Mouse (Mus musculus) ovary, postnatal 10 days (tissue): Measurements from ENCODE around the gene Slc44a1.

Source experiments
- DNase-seq: peaks from one replicate; pipeline ENCODE4 v3.0.0; 2022; ENCODE audit warnings: low spot score

The Slc44a1 gene

DNA sequence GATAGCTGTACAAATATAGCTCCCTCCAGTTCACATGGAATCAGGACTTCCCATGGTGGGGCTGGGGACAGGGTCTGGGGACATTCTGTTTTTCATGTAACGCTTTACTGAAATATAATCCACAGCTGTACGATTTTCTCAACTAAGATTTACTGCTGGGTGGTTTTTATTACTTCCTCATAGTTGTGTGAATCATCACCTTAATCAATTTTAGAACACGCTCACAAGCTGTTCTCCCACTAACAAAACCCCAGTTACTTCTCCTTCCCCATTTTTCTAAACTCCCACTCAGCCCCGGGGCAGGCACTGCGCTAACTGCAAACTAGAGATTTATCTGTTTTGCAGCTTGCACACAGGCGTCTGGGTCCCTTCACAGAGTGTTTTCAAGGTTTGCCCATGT, 28.8 kb downstream of the Slc44a1 start:
- DNase-seq = no peak

DNA sequence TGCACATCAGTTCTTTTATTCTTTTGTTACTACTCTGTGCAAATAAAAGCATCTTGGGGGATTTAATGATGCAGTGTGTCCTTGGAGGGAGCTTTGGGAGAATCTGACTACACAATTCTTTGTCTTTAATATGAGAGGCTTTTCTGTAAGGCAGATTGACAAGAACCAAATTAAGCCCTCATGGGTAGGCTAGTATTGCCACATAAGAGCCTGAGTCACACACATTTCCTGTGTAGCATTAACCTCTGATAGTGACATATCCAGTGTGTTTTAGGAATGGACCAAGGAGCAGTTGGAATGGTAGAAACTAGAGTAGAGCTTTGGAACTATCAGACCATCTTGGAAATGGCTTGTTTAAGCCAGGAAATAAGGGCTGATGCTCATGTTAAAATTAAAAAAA, 33.9 kb downstream of the Slc44a1 start:
- no peak for DNase-seq

DNA sequence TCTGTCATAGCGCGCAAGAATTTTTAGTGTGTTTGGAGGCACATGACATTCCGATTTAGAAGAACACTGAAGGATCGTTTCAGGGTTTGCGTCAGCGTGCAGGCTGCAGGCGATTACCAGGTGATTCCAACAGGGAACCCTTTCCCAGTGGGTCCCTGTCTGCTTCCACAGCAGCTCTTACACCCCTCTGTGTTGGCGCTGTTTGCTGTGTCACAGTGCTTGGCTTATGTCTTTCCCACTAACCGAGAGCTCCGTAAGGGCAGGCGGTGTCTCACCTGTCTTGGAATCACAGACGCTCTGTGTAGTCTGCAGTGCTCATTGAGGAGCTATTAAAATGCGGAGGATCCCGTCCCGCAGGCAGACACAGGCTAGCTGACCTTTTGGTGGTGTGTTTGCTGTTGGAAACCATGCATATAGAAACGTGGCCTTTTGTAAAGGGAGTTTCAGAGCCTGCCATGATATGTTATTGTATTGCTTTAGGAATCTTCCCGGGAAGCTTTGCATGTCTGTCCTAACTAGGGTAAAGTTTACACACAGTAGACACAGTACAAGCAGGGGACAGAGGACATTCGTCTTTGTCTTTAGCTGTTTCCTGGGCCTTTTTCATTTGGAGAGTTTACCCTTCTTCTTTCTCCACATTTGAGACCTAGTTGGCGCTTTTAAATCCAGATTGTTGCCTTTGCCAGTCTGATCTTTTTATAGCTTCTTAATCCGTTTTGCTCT, 35.2 kb downstream of the Slc44a1 start:
- DNase-seq = no peak

DNA sequence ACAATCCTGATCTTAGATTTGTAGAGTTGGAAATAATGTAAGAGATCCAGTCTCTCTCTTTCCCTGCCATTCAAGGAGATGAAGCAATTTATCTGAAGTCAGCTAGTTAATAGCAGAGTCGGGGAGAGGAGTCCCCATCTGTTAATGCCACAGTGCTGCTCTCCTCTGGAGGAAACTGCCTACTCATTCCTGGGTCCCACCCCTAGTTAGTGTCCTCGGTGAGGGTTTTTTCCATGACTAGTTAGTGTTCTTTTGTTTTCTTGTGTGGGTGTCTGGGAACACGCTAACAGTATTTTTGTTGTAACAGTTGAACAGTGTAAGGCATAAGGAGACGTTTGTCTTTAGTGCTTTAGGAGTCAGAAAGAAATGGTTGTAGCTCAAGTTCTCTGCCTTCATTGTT, 38.4 kb downstream of the Slc44a1 start:
- no peak for DNase-seq

DNA sequence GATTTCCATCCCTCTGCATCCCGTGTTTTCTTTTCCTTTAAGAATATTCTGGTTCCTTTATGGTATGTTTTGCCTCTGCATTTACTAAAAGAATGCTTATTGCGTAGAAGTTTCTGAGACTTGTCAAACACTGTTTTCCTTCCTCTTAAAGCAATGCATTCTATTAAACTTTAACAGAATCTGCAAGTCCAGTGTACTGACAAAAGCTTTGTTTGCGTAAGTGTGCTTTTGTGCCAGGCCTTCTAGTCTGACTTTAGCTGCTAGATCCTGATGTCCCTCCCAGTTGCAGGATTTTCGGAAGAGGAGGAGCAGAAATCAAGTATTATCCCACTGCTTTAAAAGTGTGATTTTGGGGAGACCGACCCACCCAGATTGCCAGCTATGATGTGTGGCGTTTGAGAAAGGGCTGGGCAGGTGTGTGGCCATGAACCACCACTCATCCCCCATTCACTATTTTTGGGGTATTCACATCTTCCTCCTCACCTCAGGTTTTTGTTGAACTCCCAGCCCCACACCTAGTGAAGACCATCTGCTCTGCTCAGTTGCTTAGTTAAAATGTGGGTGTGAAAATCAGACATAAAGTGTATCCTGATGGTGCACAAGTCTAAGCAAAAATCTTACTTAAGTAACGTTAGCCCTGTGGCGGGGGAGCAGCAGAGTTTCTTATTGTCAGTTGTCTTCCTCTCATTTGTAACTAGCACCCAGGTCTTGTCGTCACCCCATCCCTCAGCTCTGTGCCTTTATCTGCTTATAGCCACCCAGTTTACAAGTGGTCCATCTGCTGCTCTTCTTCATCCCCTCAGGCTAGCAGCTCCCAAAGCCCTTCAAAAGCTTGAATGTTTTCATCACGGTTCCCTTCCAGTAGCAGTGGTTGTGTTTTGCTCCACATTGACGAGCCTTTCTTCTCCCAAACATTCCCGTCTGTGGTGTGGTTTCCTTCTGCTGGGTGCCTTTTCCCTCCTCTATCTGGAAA, 47.3 kb downstream of the Slc44a1 start:
- DNase-seq = no peak

DNA sequence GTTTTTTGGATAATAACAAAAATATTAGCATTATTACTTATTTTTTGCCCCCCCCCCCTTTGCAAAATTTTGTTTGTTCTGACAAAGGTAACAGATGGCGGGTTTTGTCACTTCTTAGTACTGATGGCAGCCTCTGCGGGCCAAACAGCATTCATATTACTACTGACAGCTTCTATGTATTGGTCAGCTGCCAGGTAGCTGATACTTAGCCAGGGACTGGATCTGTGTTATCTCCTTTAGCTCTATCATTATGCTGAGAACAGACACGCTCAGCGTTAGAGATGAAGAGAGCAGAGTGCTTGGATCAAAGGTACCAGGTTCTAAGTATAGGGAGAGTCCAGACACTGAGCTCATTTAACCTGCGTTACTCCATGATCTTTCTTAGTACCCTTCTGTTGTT, 48.6 kb downstream of the Slc44a1 start:
- no peak for DNase-seq

DNA sequence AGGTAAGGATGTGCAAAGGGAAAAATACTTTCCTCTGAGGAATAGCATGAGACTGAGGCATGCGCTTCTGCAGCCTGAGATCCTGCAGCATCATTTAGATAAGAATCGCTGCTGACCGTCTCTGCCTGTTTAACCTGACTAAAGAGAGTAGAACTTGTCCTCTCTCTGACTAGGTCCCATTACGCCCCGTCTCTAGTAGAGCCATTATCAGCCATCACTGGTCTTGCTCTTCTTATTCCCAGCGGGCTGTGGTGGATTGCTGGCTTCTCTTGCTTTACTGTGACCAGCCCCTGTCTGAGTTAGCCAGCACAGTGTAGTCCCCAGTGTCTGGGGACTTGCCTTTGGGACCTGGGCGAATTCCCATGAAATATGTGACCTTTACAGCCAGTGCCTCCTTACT, 50.2 kb downstream of the Slc44a1 start:
- no peak for DNase-seq

DNA sequence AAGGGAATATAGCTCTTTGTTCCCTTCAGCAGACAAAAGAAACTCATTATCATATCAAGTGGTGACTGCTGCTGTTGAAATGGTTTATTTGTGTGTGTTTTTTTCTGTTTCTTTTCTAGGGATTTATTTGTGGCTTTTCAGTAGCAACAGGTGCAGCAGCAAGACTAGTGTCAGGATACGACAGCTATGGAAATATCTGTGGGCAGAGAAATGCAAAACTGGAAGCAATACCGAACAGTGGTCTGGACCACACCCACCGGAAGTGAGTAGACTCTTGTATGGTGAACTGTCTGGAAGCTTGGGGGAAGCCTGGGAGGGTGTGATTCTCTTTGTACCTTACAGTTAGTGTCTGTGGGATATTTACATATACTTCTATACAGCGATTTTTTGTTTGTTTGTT, 51.1 kb downstream of the Slc44a1 start:
- DNase-seq = no peak

DNA sequence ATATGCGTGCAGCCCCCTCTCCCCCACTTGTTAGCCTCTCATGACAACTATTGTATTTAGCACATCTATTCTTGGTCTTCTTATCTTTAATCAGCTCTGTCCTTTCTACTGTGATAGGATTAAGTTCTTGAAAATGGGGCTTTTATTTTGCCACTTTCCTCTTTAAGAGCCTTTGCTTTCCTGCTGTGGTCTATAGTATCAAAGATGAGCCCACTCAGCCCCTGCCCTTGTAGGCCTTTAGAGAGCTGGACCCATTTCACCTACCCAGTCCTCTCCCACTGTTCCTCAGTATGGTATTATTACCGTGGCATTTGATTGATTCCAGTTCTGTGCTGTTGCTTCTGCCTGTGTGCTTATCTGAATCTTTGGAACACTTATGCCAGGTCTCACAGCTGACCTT, 55.4 kb downstream of the Slc44a1 start:
- no peak for DNase-seq

DNA sequence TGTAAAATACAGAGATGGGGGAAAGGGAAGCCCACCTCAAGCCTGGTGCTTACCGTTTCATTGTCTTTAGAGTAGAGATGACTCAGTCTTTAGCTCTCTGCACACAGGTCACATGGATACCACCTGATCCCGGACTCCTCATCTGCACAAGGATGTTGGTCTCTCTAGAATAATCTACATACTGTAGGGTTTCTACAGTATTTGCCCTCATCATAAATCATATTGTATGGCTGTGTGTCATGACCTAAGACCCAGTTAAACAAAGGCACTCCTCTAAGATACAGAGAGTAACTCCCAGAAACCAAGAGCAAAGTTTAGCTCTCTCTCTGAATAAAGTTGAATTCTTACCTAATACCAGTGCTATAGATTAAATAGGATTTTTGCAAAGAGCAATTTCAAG, 62.6 kb downstream of the Slc44a1 start:
- no peak for DNase-seq

DNA sequence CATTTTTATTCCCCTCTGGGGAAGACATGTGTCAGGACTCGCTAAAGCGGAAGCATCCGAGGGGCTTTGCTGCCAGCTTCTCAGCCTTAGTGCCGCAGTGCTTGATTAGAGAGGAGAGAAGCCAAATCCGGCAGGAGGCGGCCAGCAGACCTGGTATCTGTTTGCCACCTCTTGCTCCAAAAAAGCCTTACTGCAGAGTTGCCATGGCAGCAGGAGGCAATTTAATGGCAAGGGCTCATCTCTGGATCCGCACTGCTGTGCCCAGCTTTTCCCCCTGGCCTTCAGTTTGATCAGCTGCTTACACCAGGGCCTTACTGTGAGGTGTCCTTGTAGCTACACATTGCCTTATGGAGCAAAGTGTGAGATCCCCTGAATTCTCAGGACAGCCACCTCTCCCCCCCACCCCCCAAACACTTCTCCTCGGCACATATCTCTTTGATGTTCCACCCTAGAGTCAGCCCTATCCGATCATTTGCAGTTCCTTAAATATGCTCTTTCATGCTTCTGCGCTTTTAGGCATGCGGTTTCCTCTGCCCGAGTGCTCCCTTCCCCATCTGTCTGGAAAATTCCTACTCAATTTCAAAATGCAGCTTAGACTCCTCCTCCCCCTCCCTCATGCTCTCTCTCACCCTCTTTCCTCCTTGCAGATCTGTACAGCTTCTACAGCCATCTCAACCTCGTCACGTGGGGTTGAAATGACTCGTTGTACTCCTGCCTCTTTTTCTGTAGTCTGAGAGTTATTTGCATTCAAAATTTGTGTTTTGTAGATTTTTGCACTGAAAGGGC, 72.1 kb downstream of the Slc44a1 start:
- no peak for DNase-seq

DNA sequence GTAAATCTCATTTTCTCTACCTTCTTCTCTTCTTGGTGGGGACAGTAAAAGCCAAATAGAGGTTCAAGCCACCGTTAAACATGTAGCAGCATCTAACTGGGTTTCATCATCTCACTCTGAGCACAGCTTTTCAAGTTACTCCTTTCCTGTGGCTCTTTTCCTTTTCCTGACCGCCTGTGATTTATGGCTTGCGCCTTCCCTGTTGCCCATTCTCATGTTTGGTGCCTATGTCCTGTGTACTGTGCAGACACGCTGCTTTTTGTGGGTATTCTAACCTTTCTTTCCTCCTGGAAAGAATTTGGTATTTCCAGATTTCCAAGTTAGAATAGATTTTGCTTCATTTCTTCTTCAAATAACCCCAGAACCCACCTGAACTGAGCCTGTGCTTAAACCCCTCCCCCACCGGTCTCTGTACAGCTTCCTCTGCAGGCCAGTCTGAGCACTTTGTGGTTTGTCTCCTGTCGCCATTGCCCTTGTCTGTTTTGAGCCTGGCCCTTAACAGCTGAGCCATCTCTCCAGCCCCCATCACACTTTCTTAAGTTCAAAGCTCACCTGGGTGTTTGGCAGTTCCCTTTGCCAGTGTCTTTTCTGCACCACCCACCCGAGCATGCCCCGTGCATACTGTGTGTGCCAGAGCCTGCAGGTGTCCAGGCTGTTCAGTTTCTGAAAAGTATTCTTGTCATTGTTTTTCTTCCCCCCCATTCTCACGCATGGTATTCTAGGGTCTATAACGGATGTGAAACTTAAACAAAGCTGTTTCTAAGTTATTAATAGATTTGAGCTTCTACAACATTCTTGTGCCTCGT, 73.3 kb downstream of the Slc44a1 start:
- DNase-seq = no peak

DNA sequence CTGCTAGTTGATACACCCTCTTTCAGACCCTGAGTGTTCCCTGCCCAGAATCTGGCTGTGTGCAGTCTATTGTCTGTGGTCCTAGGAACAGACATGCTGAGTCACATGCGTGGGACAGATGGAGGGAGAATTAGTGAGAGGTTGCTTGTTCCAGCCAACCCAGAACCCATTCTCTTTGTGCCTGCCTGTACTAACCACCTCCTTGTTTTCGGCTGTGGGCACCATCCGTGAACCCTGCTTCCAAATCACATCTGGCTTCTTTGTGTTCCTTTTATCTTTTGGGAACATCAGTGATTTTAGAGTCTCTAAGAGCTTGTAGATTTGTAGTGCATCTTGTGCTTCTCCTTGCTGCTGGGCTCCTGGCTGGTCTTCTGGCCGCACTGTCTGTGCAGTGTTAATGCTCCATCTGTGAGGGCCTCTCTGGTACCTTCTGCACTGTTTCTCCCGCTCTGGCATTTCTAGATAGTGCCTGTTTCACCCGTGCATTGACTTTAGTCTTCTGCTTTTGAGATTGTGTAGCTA, 75.9 kb downstream of the Slc44a1 start:
- no peak for DNase-seq

DNA sequence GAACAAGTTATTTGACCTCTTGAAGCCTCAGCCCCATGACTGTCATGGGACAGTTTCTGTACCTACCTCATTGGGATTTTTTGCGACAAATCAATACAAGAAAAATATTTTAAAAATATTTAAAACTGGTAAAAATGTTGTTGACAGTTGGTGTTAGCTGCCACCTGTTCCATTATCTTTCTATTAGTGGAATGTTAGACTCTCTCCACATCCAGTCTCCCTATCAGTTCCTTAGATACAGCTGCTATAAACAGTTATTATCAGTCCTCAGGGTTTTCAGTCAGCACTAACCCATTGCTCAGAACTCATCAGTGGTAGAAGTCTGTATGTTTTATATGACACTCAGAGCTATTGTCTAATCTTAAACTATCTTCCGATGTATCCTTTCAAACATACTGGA, 79.2 kb downstream of the Slc44a1 start:
- DNase-seq = no peak

DNA sequence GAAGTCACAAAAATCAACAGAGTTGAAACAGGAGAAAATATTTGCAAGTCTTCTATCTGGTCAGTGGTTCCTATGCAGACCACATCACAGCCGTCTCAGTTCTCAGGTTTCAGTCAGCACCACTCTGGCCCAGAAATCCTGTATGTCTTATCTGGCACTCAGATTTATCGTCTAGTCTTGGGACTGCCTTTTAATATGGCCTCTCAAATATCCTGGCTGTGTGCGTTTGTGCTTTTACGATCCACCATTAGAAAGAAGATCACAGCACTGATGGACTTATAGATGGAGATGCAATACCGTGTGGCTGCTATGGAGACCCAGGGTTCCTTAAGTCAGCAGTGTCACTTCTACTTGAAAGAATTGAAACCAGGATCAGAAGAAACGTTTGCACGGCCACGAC, 80.8 kb downstream of the Slc44a1 start:
- DNase-seq = no peak

DNA sequence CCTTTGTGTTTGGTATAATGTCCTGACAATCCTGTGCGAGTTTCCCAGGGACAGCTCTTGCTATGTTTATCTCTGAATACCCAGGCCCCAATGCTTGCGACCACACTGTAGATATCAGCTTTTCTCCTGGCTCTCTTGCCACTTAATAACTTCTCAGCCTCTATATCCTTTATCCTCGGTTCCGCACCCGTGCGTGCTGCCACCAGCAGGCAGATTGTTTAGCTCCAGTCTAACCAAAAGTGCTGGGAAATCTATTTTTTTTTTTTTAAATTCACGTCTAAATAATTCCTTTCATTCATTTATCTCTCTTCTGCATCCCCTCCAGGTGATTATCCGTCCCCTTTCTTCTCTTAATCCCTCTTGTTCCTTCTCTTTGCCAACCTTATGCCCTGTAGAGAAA, 82.4 kb downstream of the Slc44a1 start:
- no peak for DNase-seq

DNA sequence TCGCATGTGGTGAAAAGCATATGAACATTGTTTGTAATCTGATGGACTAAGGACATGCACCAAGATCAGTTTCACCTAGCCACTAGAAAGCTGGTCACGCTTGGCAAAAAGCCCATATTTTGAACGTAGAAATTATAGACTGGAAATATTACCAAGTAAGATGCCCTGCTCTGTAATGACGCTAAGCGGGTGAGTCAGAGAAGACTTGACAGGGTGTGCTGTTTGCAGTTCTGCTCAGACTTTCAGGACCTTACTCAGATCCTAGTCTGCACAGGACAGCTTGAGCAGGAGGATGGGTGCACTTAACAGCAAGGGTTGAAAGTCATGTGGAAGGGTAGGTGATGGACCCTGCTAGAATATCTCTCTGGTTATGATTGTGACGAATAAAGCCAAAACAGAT, 85.3 kb downstream of the Slc44a1 start:
- DNase-seq = no peak

DNA sequence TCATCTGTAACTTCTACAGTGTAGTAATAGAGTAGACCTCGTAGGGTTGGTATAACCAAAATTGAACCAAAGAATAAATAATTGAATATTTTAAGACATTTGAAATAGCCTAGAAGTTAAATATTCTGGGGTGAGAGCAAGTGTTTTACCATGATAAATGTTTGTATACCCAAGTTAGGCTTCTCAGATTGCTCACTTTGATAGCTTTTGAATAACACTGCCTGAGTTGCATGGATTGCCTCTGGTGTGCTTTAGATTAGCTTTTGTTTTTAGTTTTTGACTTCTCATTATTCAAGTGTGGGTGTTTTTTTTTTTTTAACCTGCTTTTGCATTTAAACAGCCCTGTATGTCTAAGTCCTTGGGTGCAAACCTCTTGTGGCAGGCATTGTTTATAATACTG, 85.8 kb downstream of the Slc44a1 start:
- no peak for DNase-seq

DNA sequence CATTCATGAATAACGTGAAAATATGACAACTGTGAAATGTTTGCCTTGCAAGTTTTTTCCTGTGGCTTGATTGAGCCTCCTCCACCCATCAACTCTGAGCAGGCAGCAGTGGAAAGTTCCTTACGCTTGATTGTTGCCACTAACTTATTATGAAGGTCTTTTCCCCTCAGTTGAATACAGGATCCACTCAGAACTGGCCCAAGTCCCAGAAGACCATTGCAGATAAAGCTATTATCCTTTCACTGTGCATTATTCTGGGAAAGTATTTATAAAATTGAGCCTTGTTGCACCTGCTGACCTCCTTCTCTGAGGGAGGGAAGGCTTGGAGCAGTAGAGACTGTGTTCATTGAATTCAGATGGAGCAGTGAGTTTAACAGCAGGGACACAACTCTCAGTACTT, 86.2 kb downstream of the Slc44a1 start:
- DNase-seq = no peak

DNA sequence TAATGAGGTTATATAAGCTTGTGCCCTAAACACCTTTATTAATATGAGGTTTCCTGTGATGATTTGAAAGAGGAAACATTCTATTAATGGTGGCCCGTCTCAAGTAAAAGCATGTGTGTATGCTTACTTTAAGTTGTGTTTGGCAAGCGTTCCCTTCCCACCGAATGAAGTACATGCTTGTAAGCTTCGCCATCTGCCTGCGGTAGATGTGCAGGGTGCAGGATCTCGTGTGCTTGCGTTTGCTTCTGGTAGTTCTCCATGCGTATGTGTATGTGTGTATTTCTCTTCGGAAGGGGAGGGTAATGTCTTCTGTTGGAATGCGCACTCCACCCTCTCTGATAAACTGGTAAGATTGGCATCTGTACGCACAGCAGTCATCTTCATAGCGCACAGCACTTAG, 95.6 kb downstream of the Slc44a1 start:
- DNase-seq = no peak

DNA sequence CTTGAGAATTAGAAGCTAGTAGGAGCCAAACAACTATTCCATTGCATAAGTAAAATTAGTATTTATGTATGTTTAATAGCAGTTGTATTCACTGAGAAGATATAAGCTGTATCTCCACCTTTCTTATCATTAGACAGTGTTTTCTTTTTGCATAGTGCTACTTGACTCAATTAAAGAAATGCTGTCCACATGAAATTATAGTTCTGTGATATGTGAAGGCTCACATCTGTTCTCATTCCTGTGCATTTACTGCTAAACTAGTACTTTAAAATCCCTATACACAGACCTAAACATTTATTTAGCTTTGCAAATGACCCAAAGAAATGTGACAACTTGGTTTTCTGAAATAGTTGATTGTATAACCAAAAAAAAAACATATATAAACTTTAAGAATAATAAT, 96.9 kb downstream of the Slc44a1 start:
- DNase-seq = no peak

DNA sequence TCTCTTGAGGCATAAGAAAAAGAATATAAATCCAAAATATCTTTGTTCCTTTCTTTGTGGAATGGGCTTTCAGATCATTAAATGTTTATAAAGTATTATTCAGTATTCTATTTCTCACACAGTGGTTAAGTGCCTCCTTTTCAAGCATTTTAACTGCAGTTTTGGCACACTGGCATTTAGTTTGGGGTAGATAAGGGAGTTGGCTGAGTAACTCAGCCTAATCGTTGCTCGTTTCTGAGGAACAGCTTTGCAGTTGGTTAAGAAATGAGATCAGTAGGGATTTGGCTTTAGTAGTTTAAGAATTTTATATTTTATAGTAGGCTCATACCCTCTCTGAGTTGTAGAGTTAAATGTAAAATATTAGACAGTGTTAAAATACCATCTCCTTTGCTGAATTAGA, 97.3 kb downstream of the Slc44a1 start:
- DNase-seq = no peak
